Mouse (Mus musculus): ENCODE measurements around the gene 4930544D05Rik.

4930544D05Rik gene

DNA sequence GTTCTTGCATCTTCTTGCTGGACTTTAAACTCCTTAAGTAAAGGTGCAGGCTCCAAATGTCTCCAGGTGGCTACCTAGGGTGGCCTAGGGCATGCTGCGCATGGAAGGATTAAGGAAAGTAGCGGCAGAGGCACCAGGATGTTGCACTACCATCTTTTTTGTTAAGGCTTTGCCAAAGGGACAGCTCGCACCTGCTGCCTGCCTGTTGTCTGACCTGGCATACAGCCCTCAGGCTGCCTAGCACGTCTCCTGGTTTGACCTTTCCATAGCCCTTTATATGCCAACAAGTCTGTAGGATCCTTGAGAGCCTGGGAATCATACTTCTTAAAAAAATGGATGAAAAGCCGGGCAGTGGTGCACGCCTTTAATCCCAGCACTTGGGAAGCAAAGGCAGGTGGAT lies 27.4 kb downstream of the 4930544D05Rik start:
- no peak for DNase-seq (ENCODE audit: low spot score in 2 of 2)

DNA sequence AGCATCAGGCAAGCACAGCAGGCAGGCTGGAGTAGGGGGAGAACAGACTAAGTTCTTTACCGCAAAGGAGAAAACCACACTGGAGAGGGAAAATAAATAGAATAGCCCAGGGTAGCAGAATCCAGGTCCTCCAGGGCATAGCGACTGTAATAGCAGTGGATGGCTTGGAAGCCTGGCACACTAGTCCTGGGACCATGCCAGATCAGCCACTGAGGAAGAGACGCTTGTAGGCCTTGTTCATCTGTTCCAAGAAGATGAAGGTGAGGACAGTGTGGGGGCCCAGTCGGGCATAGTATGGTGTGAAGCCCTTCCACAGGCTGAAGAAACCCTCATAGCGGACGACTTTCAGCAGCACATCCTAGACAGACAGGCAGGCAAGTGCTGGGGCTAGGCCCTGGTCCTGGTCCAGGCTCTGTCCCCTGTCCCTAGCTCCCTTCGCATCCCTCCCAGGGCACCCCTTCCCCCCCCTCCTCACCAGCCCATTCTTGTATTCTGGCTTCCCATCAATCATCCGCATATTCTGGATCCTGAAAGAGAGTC lies 29.0 kb downstream of the 4930544D05Rik start:
- no peak for DNase-seq (ENCODE audit: low spot score in 2 of 2)

GRCm38 (mm10) chr11:70645461-70646258 lies 30.0 kb downstream of the 4930544D05Rik start:
- DNase-seq (ENCODE audit: low spot score in 2 of 2), result no peak

GRCm38 (mm10) chr11:70646259-70646555 lies 30.6 kb downstream of the 4930544D05Rik start:
- DNase-seq (ENCODE audit: low spot score in 2 of 2), result no peak

GRCm38 (mm10) chr11:70646691-70647650 lies 31.3 kb downstream of the 4930544D05Rik start, which contains the start of the genes Rnf167 and Slc25a11:
Rnf167 (plus strand) TSS chr11:70647235.
Slc25a11 (minus strand) TSS chr11:70647479.
- DNase-seq (ENCODE audit: low spot score in 2 of 2), result peak; percentile 94 to 97

- no peak for DNase-seq (ENCODE audit: low spot score in 2 of 2)
Measured at GRCm38 (mm10) chr11:70647716-70648420, 32.2 kb downstream of the 4930544D05Rik start.

DNA sequence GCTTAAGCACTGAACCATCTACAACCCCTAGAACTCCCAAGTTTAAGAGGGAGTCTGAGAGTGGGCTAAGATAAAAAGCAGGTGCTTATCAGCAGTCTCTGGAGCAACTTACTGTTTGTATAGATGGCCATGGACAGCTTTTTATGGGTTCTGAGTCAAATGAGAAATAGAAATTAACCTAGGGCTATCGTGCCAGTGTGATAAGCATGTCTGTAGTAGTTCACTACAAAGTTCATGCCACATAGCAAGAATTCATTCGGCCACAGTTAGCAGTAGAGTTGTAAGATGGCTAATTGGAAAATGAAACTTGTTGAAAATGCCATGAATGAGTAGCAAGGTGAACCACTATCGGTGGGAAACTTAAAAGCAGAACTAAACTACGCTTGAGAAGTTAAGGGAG lies 32.9 kb downstream of the 4930544D05Rik start:
- DNase-seq (ENCODE audit: low spot score in 2 of 2), result no peak

DNA sequence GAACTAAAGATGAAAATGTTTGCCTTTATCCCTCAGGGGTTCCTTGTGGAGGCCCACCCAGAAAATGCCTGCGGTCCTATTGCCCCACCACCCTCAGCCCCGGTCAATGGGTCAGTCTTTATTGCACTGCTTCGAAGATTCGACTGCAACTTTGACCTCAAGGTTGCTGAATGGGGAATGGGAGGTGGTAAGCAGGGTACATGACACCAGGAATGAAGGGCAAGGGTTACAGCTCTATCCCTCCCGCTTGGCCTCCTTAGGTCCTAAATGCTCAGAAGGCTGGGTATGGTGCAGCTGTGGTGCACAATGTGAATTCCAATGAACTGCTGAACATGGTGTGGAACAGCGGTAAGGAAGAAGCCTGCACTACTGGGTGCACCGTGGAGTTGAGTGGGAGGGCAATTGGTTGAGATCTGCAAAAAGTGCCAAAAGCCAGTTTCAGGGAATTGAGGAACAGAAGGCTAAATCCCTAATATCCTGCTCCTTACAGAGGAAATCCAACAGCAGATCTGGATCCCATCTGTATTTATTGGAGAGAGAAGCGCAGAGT lies 33.6 kb downstream of the 4930544D05Rik start:
- no peak for DNase-seq (ENCODE audit: low spot score in 2 of 2)

GRCm38 (mm10) chr11:70650322-70651175 lies 34.9 kb downstream of the 4930544D05Rik start:
- no peak for DNase-seq (ENCODE audit: low spot score in 2 of 2)

- no peak for DNase-seq (ENCODE audit: low spot score in 2 of 2)
Measured at GRCm38 (mm10) chr11:70651391-70651790, 35.7 kb downstream of the 4930544D05Rik start.

DNA sequence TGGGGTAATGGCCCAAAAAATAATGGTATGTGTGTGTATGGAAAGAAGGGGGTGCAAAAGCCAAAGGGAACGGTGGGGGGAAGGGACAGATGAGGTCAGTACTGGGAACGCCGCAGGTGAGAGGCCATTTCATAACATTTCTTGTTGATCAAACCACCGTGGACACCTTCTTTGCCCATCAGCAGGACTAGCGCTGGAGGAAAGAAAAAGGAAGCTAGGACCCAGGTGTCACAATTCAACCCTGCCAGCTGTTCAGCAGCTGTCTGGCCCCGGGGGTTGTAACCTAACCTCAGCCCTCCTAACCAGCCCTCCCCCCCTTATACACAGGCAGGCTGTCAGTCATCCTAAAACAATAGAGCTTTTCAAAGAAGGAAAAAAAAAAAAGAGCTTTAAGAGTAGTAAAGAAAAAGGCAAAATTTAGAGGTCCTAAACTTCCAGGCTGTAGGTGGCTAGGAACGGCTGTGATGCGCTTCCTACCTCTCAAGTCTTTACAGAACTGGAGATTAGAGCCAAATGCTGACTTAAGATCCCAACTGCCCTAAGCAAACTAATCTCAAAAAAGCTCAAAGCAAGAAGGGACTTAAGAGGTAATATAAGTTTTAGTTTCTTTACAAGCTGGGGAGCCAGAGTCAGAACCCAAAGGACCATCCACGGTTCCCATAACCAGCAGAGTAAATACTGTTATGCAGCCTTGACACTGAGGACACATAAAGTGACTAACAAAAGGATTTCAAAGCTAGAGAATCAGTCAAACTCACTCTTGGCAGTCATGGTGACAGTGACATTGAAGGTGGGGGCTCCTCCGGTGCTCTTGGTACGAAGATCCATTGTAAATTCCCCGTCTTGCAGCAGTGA lies 36.6 kb downstream of the 4930544D05Rik start:
- DNase-seq (ENCODE audit: low spot score in 2 of 2), result no peak

DNA sequence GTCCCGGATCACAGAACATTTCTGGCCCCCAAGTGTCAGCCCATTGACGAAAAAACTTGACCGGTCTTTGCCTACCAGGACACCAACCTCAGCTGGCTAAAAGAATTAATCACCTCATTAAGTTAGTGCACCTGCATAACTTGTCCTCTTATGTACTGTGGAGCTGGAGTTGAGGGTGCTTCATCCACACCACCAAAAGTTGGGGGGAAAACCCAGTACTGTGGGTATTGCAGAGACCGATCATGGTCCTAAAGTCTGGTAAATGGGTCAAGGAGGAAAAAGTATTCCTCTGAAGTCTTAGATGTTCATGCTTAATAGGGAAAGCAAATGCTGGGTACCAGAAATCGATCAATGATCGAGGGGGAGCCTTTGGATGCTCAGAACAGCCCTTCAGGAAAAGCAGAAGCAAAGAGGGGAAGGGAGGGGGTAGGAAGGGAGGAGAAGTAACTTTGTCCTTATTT lies 37.3 kb downstream of the 4930544D05Rik start:
- no peak for DNase-seq (ENCODE audit: low spot score in 2 of 2)

DNA sequence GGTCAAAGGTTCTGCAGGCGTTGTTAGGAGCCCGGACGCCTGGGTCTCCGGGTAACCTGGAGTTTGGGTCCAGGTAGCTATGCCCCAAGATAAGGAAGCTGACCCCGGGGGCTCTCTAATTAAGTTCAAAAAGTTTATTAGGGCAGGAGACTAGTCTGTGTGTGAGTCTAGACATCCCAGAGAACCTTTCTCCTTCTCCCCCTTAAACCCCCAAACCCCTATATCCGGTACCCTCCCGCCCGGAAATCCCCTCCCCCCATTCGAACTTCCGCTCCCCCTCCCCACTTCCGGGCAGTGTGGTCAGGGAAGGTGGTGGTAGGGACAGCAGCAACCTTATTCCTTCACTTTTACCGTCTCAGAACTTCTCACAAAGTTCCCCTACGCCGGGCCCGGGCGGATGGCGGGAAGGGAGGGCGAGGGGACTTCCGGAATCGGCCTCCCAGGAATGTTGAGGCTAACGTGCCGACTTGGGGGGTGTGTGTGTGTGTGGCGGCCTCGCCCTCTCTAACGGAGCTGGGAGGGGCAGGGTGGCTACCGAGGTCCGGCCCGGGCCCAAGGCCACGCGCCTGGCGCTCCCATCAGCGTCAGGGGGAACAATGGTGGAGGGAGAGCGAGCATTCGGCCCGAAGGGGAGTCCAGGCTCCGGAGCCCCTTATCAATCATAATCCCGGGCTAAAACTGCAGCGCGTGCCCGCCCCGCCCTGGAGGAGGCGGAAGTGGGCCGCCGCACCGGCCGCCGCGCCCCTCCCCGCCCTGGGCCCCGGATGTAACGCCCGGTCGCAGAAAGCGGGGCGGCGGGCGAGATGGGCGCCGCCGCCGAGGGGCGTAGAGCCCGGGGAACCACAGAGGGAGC lies 37.9 kb downstream of the 4930544D05Rik start:
- peak in 1 of 2 experiments; percentile 44 for DNase-seq (ENCODE audit: low spot score in 2 of 2)

- peak; percentile 58 to 66 for DNase-seq (ENCODE audit: low spot score in 2 of 2)
Measured at GRCm38 (mm10) chr11:70654198-70654922, 38.7 kb downstream of the 4930544D05Rik start, which contains the start of gene Pfn1. Pfn1 (minus strand) TSS chr11:70654644.

DNA sequence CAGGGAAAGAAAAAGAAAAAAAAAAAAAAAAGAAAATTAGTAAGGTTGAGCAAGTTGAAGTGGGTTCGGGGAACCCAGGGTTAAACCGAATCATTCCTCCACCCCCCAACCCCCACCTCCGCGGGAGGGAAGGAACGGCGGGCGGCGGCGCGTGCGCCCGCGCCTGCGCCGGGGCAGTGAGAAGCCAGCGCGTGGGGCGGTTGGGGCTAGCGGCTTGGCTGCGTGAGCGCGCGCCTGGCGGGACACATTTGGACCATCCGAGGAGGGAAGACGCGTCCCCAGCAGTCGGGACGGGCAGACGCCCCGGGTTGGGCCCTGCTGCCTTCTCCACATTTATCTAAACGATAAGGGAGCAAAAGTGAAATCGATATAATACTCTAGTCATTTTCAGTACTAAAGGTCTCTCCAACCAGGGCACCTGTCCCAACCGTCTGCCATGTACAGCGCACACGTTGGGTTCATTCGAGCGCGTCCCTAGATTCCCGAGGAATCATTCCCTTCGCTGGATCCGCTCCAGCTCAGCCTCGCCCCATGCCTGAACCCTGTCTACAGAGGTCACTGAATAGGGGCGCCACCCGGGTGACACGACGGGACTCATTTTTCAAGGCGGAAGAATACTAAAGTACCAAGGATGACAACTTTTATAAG lies 39.4 kb downstream of the 4930544D05Rik start:
- peak; percentile 68 to 72 for DNase-seq (ENCODE audit: low spot score in 2 of 2)

- DNase-seq (ENCODE audit: low spot score in 2 of 2), result no peak
Measured at GRCm38 (mm10) chr11:70655571-70656455, 40.2 kb downstream of the 4930544D05Rik start.
